Mouse (Mus musculus) spleen, postnatal 10 days (tissue): ENCODE measurements at regions not wholly inside any gene's neighbourhood (a gene's known extent, or its start where the extent isn't known, plus 50 kb on each side); places are given as distances from the start of the nearest gene placed in this dataset.

ENCODE experiments used
- DNase-seq, 2 experiments: peaks; one replicate each; pipeline ENCODE4 v3.0.0; 2021 to 2022; ENCODE audit warnings: low spot score in 2 of 2

GRCm38 (mm10) chr9:41488046-41488445, 326.5 kb upstream of the Ubash3b start:
- DNase-seq, result no peak

- DNase-seq, result no peak
These were observed 321.7 kb upstream of the Ubash3b start for GRCm38 (mm10) chr9:41483218-41483617.

DNA sequence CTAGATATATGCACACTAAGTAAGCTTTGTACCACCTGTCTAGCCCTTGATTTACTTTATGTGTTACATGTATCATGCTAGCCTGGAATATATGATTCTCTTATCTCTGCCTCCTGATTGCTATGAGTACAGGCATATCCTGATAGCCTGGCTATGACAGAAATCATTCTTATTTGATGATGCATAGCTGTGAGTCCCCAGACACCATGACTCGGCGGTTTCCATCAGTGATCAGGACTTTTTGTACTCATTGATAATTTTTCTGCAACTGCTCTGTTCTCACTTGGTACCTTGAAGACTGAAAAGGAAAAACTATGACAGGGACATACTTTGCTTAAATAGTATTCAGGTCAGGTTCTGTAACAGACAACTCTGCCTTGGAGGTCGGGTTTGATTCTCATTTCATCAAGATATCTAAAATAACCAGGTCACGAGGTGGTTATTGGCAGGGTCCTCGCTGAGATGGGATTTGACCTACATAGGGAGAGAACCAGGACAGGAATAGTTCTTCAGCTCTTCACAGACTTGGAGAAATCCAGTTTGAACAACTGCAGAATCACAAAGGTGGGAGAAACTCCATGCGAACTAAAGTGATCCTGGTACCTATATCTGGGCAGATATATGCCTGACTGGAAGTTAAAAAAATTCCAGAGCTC, 320.2 kb upstream of the Ubash3b start:
- DNase-seq, result no peak

GRCm38 (mm10) chr9:41479854-41480749, 318.6 kb upstream of the Ubash3b start:
- DNase-seq, result no peak

DNA sequence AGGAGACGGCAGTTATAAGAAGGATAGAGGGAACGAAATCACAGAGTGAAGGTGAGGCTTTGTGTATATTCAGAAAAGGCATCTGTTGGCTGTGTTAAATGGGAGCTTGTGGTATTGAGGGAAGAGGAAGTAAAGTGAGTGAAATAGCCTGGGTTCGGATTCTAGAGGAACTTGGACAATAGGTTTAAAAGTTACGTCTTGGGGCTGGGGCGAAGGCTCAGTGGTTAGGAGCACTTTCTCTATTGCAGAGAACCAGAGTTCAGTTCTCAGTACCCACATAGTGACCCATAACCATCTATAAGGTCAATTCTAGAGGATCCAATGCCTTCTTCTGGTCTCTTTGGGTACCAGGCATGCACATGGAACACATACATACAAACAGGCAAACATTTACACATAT, 317.6 kb upstream of the Ubash3b start:
- DNase-seq, result no peak

DNA sequence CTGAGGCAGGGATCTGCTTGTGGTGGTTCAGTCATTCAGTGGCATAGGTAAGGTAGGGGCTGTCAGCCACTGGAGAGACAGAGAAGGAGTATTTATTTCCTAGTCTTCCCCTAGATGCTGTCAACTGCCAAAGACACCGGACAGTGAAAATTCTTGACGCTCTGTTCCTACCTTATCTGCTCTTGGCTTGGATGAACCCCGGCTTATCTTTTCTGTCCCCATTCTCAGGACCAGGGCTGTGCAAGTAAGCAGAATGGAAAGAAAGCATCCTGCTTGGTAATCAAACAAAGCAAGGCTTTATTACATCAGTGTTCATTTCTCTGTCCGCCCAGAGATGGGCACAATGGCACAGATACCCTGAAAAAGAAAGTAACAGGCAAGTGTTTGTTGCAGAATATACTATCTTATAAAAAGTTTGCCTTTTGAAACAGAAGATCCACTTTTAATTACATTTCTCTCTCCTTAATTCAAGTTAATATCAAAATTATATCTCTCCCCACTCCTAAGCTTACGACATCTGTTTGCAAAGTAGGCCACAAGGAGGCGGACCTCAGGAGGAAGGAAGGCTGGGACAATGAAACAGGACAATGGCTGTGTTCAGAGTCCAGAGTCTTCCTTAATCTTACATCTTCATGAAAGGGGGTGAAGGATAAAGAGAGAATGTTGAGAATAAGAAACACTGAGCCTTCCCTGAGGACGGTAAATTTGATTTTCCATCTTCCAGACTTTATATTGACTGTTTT, 316.8 kb upstream of the Ubash3b start:
- DNase-seq, result no peak

DNA sequence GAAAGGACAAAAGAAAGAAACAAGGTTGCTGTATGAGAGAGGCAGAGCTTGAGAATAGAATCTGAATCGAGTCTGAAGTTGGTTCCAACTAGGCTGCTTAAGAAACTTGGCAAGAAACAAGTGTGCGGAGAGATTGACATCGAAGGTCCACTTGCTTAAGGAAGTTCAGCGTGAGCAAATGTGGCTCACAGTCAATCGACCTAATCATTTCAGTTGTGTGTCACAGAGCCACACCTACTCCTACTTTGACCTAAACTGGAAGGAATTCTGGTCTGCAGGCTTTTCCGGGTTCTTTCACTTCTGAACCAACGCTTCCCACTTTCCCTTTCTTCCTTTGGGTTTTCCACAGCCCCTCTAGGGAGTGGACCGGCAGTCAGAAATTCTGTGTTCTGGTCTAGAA, 313.8 kb upstream of the Ubash3b start:
- no peak for DNase-seq

DNA sequence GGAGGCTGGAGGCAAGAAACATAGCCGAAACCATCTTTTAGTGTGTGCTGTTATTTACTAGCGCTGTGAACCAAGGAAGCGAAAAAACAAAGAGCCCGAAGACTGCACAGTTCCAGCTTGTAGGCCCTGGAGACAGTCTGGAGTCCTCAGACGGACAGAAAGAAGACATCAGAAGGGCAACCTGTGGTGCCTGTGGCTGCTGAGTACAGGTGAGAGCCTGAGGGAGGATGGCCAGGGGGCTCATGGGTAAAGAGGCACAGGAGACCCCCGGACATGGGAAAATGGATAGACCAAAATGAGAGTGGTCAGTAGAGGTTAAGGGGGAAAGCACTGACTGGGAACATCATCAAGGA, 313.4 kb upstream of the Ubash3b start:
- no peak for DNase-seq

- DNase-seq, result peak; percentile 32 to 72
These were observed 312.9 kb upstream of the Ubash3b start for GRCm38 (mm10) chr9:41474244-41474944.

DNA sequence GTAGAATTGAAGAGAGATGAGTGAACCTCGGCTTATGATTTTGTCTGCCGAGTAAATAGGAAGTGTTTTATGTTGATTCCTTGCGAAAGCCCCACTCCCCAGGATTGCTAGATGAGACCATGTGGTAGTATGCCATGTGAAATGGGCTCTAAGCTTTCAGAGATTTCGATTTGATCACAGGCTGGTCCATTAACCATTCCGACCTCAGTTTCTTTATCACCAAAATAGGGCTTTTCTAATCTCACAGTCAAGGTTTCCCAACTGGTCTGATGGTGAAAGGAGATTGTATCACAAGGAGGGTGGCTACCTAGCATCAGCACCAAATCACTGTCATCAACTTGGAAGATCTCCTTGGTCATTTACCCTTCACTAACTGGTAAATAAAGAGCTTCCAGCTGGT, 312.0 kb upstream of the Ubash3b start:
- DNase-seq, result no peak

- no peak for DNase-seq
These were observed 309.8 kb upstream of the Ubash3b start for GRCm38 (mm10) chr9:41471345-41471744.

DNA sequence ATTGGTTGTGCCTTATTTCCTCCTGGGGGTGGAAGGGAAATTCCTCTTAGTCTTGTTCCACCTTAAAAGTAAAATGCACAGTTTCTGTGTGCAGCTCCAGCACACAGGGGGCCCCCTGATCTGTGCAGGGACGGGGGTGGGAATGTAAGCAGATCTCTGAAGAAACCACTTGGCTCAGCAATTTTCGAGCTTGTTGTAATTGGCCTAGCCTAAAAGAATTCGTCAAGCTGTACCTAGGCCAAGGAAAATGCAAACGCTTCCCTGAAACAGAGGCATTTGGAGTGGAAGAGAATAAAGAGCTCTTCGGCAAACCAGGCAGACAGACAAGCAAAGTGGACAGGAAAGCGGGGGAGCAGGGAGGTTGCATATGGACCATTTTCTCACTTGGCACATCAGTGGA, 308.5 kb upstream of the Ubash3b start:
- no peak for DNase-seq

DNA sequence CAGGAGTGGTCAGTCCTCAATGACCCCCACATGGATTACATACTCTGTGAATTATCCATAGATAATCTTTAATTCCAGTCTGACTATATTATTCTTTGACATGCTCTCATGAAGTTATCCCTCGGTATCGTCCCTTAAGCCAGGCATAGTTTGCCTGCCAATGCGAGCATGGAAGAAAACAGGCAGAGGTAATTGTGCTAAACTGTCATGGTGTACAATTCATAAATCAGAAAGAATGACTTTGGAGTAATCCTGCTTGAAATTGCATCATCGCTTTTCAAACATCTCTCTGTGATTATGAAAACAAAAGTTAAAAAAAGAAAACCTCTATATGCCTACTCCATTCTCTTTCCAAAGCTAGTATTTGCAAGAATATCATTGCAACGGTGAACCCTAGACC, 307.9 kb upstream of the Ubash3b start:
- DNase-seq, result no peak

DNA sequence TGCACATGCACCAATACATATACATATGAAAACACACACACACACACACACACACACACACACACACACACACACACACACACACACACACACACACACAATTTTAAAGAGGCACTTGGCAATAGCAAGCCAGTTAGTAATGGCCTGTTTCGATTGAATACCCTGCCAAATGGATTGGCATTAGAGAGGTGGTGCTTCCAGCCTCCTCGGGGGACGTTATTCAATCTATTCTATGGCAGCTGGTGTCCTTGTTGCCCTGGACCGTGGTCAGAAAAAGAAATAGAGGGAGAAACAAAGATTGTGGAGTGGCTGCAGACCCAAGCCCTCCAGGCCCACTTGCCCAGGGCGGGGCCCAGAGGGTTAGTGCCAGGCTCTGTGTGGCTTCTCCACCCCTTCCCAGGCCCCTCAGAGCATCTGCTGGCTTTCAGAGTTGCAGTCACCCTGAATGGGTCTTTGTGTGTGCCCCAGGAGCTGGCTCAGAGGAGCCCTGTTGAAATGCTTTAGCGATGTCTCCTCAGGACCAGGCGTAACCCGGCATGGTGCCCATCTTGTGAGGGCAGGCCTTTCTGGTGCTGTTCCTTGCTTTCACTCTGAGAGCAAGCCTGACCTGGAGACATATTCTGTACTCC, 302.7 kb upstream of the Ubash3b start:
- no peak for DNase-seq

DNA sequence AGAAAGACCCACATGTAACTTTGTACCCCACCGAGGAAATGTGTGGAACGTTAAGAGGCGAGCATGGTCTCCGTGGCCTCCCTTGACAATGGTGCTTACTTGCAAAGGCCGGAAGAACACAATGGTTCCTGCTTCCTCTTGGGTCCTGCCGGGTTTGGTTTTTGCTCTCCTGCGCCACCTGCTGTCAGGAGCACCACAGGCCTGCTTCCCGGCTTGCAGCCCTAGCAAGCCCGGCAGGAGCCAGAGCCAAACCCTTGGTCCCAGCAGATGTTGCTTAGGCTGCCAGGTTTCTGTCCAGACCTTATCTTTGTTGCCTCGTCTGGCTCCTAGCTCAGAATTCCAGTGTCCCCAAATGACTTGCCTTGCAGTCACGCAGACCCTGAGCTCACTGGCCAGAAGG, 300.2 kb upstream of the Ubash3b start:
- DNase-seq, result peak; percentile 44 to 76

- DNase-seq, result no peak
These were observed 299.2 kb upstream of the Ubash3b start for GRCm38 (mm10) chr9:41460709-41461108.

DNA sequence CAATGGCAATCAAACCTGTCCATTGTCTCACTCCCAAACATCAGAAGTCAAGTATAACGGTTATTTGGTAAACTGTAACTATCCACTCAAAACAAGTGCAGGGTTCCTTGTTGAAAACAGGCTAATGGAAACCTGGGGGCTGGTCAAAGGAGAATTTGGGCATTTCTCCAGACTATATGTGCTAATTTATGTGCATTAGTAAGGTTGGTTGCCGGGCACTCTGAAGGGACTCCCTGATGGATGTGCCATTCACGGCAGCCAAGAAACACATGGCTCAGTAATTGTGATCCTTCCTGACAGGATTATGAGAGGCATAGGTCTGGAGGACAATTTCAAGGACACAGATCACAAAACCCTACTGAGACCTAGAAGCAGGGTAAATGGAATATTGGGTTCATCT, 295.5 kb upstream of the Ubash3b start:
- no peak for DNase-seq

GRCm38 (mm10) chr9:41451738-41452137, 290.2 kb upstream of the Ubash3b start:
- DNase-seq, result no peak

DNA sequence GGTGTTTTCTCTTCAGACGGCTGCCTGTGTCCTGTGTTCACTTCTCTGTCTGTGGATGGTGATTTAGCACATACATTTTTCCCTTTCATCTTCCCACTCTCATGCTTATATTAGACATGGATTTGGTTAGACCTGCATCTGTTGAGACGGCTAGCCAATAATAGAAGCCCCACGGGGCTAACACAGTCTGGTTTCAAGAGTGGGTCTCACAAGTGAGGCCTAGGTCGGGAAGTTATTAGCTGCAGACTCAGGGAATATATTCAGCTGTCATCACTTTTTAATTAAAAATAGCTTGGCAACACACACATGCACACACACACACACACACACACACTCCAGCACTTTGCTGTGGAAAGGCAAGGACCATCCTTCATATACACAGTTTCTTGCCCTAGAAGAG, 287.7 kb upstream of the Ubash3b start:
- DNase-seq, result no peak

DNA sequence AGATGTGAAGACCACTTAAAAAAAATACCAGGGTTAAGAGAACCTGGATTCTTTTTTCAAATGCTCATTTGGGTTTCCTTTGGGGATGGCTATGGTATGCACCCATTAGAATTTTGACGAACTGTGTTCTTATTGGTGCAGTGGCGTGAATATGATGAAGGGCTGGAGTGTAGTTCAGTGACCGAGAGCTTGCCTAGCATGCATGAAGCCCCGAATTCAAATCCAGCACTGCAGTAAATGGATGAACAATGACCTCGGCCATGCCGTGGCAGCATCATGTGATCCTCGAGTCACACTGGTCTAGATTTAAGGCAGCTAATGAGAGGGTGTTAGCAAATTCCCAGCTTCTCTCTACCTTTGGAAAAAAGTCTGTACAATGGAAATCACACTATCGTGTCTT, 286.4 kb upstream of the Ubash3b start:
- DNase-seq, result no peak

- no peak for DNase-seq
These were observed 285.8 kb upstream of the Ubash3b start for GRCm38 (mm10) chr9:41447211-41447875.
